Mouse (Mus musculus): Measurements from ENCODE around the gene Spryd4. TPM values are rescaled to one million over a fixed set of nuclear protein-coding genes. Genes with fewer than 3 reads are reported as not detected.

Gene Spryd4
- polyA plus RNA-seq, 1 experiment from 2014 or later = 22.4 TPM

Other genes with a start within 250 kb of the Spryd4 start
- gene Hsd17b6, start 204.2 kb downstream of the Spryd4 start, polyA plus RNA-seq (2014; fragmentation: Nextera tagmentation; extraction: Ambion mirVana) = not detected in 2 replicates
- 36.9 and 39.3 TPM in 2 replicates for gene Prim1, start 196.6 kb downstream of the Spryd4 start, polyA plus RNA-seq (2014; fragmentation: Nextera tagmentation; extraction: Ambion mirVana)
- gene Naca, start 176.2 kb downstream of the Spryd4 start, polyA plus RNA-seq (2014; fragmentation: Nextera tagmentation; extraction: Ambion mirVana) = 558 and 592 TPM in 2 replicates
- 393 and 410 TPM in 2 replicates for gene Ptges3, start 152.9 kb downstream of the Spryd4 start, polyA plus RNA-seq (2014; fragmentation: Nextera tagmentation; extraction: Ambion mirVana)
- gene Atp5b, start 128.5 kb downstream of the Spryd4 start, polyA plus RNA-seq (2014; fragmentation: Nextera tagmentation; extraction: Ambion mirVana) = 2,242 and 2,471 TPM in 2 replicates
- gene Baz2a, start 120.2 kb downstream of the Spryd4 start, polyA plus RNA-seq (2014; fragmentation: Nextera tagmentation; extraction: Ambion mirVana) = 17.7 and 19.0 TPM in 2 replicates
- 7.7 and 8.2 TPM in 2 replicates for gene Rbms2, start 31.5 kb downstream of the Spryd4 start, polyA plus RNA-seq (2014; fragmentation: Nextera tagmentation; extraction: Ambion mirVana)
- 1.7 and 1.9 TPM in 2 replicates for gene Gls2, start 17.4 kb downstream of the Spryd4 start, polyA plus RNA-seq (2014; fragmentation: Nextera tagmentation; extraction: Ambion mirVana)
- gene Mip, start 14.0 kb upstream of the Spryd4 start, polyA plus RNA-seq (2014; fragmentation: Nextera tagmentation; extraction: Ambion mirVana) = 0.21 TPM in 1 of 2 replicates, not detected in the other
- gene Timeless, start 20.3 kb upstream of the Spryd4 start, polyA plus RNA-seq (2014; fragmentation: Nextera tagmentation; extraction: Ambion mirVana) = 15.4 and 16.7 TPM in 2 replicates
- gene Apon, start 42.3 kb upstream of the Spryd4 start, polyA plus RNA-seq (2014; fragmentation: Nextera tagmentation; extraction: Ambion mirVana) = 0.19 TPM in 1 of 2 replicates, not detected in the other
- not detected in 2 replicates for gene Apof, start 56.9 kb upstream of the Spryd4 start, polyA plus RNA-seq (2014; fragmentation: Nextera tagmentation; extraction: Ambion mirVana)
- 20.4 and 20.5 TPM in 2 replicates for gene Stat2, start 58.8 kb upstream of the Spryd4 start, polyA plus RNA-seq (2014; fragmentation: Nextera tagmentation; extraction: Ambion mirVana)
- gene Il23a, start 86.9 kb upstream of the Spryd4 start, polyA plus RNA-seq (2014; fragmentation: Nextera tagmentation; extraction: Ambion mirVana) = 0.25 and 0.28 TPM in 2 replicates
- gene Pan2, start 91.5 kb upstream of the Spryd4 start, polyA plus RNA-seq (2014; fragmentation: Nextera tagmentation; extraction: Ambion mirVana) = 17.7 and 19.2 TPM in 2 replicates
- 187 and 215 TPM in 2 replicates for gene Cnpy2, start 110.7 kb upstream of the Spryd4 start, polyA plus RNA-seq (2014; fragmentation: Nextera tagmentation; extraction: Ambion mirVana)
- gene Cs, start 125.9 kb upstream of the Spryd4 start, polyA plus RNA-seq (2014; fragmentation: Nextera tagmentation; extraction: Ambion mirVana) = 271 and 304 TPM in 2 replicates
- gene Coq10a, start 157.2 kb upstream of the Spryd4 start, polyA plus RNA-seq (2014; fragmentation: Nextera tagmentation; extraction: Ambion mirVana) = 50.8 and 54.2 TPM in 2 replicates
- 13.0 and 15.4 TPM in 2 replicates for gene Ankrd52, start 165.3 kb upstream of the Spryd4 start, polyA plus RNA-seq (2014; fragmentation: Nextera tagmentation; extraction: Ambion mirVana)
- 0.22 TPM in 1 of 2 replicates, not detected in the other for gene Slc39a5, start 189.4 kb upstream of the Spryd4 start, polyA plus RNA-seq (2014; fragmentation: Nextera tagmentation; extraction: Ambion mirVana)
- gene Nabp2, start 199.7 kb upstream of the Spryd4 start, polyA plus RNA-seq (2014; fragmentation: Nextera tagmentation; extraction: Ambion mirVana) = 134 and 140 TPM in 2 replicates
- gene Rnf41, start 199.8 kb upstream of the Spryd4 start, polyA plus RNA-seq (2014; fragmentation: Nextera tagmentation; extraction: Ambion mirVana) = 70.9 and 83.7 TPM in 2 replicates
- gene Smarcc2, start 247.4 kb upstream of the Spryd4 start, polyA plus RNA-seq (2014; fragmentation: Nextera tagmentation; extraction: Ambion mirVana) = 184 and 191 TPM in 2 replicates

All from hindbrain, embryonic 14.5 days (tissue).